Mouse (Mus musculus): ENCODE measurements around the gene Olfr463. TPM values are rescaled to one million over a fixed set of nuclear protein-coding genes. Genes with fewer than 3 reads are reported as not detected.
A peak's percentile ranks its signal among the peaks of the same experiment; 100 is the strongest.
"Not testable (repeated sequence)": the region's sequence is repeated elsewhere in the genome, so short reads cannot be mapped to it uniquely, and the experiment has no call there.

Olfr463 gene
- total and polyA plus RNA-seq, 2 experiments from 2014 or later = not detected

DNA sequence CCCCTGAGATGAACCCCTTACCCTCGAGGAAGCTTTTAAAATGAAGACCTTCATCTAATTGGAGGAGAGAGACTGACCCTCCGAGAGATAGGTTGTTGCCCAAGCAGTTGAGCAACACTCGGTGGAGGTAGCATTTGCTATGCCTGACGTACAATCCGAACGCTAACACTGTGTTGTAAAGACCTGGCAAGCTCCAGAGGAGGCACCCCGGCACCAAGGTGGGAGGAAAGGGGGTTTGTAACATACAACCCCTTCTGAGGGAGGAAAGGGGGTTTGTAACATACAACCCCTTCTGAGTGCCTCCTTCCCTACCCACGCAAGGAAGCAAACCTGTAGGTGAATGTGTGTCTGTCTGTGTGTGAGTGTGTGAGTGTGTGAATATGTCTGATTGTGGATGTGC, 25.4 kb downstream of the Olfr463 start:
- Histone ChIP-seq H3K4me1 (ENCODE audit: insufficient read depth, low read length) (no peaks in the 10 kb centered on the region), H3K9ac (replicated peaks; ENCODE audit: low read length) (no peak overlapping the region), H3K9me3 (ENCODE audit: low read length) (no peaks in the 10 kb centered on the region), H3K27ac (no peak overlapping the region), H3K36me3 (ENCODE audit: insufficient read depth, low read length) (no peaks in the 10 kb centered on the region), H3K4me2 (ENCODE audit: low read depth, low read length) (peak overlapping the region; percentile 28; the same call in 1 of the 2 replicates), H3K4me3 (ENCODE audit: low read length) (no peak overlapping the region), H3K27me3 (ENCODE audit: insufficient read depth, low read length) (no peaks in the 10 kb centered on the region)
- 28% methylated on average over 8 of the region's 8 CpGs for WGBS
- TF ChIP-seq CTCF (IDR thresholded peaks at IDR 0.05; ENCODE audit: low read depth) = no peak
- peak; percentile 51 for DNase-seq (ENCODE audit: low spot score)
- ATAC-seq = 0 out of 2 replicates have a peak, but pooled peaks have one; percentile 70

DNA sequence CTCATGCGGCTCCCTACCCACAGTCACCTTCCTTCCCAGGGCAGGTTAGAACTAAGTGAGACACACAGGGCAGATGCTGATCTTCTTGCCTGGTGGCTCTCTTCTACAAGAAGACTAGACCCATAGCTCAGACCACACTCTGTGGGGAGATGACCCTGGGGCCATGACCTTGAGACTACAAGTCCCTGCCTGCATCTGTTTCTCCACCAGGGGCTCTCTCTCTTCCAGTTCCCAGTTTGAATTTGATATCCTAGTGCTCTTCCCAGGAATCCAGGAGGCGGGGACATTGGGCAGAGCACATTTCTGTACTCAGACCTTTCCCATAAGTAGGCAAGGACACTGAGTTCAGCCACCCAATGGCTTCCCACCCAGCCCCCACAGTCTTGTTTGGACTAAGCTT, 27.1 kb downstream of the Olfr463 start:
- Histone ChIP-seq H3K4me3 (ENCODE audit: low read length) (no peak overlapping the region), H3K27me3 (ENCODE audit: insufficient read depth, low read length) (no peaks in the 10 kb centered on the region), H3K4me1 (ENCODE audit: insufficient read depth, low read length) (no peaks in the 10 kb centered on the region), H3K9me3 (ENCODE audit: low read length) (no peaks in the 10 kb centered on the region), H3K27ac (no peak overlapping the region), H3K4me2 (ENCODE audit: low read depth, low read length) (no peak overlapping the region), H3K36me3 (ENCODE audit: insufficient read depth, low read length) (no peaks in the 10 kb centered on the region), H3K9ac (replicated peaks; ENCODE audit: low read length) (no peak overlapping the region)
- DNase-seq (ENCODE audit: low spot score) (no peak), ATAC-seq (no peak)
- 79% methylated on average over 2 of the region's 2 CpGs for WGBS
- TF ChIP-seq CTCF (IDR thresholded peaks at IDR 0.05; ENCODE audit: low read depth) = no peak

- TF ChIP-seq CTCF (IDR thresholded peaks at IDR 0.05; ENCODE audit: low read depth) = peak; percentile 18; the same call in 1 of the 2 replicates
- H3K36me3 ChIP-seq (ENCODE audit: insufficient read depth, low read length); H3K4me2 ChIP-seq (ENCODE audit: low read depth, low read length); H3K27ac ChIP-seq; ATAC-seq; H3K9ac ChIP-seq (replicated peaks; ENCODE audit: low read length); H3K4me1 ChIP-seq (ENCODE audit: insufficient read depth, low read length); H3K9me3 ChIP-seq (ENCODE audit: low read length); H3K27me3 ChIP-seq (ENCODE audit: insufficient read depth, low read length); H3K4me3 ChIP-seq (ENCODE audit: low read length); DNase-seq (ENCODE audit: low spot score): not testable (repeated sequence)
- 100% methylated on average over 1 of the region's 2 CpGs for WGBS
Measured at GRCm38 (mm10) chr11:87866891-87867290, 30.3 kb downstream of the Olfr463 start.

- no peak overlapping the region for H3K9ac ChIP-seq (replicated peaks; ENCODE audit: low read length)
- 94% methylated on average over 13 of the region's 13 CpGs for WGBS
Measured at GRCm38 (mm10) chr11:87862805-87863204, 34.4 kb downstream of the Olfr463 start.

DNA sequence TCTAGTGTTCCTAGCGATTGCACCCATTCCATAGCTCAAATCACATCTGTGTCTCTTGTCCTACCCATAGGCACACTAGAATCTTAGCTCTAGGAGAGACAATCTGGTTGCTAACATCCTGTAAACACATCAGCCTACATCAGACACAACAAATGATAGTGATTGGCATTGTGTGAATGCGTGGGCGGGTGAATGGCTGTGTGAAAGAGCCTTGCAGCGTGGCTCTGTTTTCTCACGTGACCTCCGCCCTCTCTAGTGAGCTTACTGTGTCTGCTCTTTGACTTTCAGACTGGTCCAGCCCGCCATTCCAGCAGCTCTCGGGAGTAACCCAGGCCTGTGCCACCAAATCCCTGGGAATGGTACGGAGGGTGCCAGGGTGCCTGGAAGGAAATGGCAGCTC, 36.8 kb downstream of the Olfr463 start:
- WGBS = 60% methylated on average over 9 of the region's 9 CpGs
- no peak for DNase-seq (ENCODE audit: low spot score)

More at GRCm38 (mm10) chr11:87862805-87863204, 34.4 kb downstream of the Olfr463 start:
- H3K4me3 ChIP-seq (ENCODE audit: low read length) = no peak overlapping the region
- no peaks in the 10 kb centered on the region for H3K9me3 ChIP-seq (ENCODE audit: low read length)
- no peak for TF ChIP-seq CTCF (IDR thresholded peaks at IDR 0.05; ENCODE audit: low read depth)
- H3K4me2 ChIP-seq (ENCODE audit: low read depth, low read length) = no peak overlapping the region
- peaks cover 3% of the 10 kb centered on the region for H3K36me3 ChIP-seq (ENCODE audit: insufficient read depth, low read length)
- H3K27ac ChIP-seq = no peak overlapping the region
- DNase-seq (ENCODE audit: low spot score) = no peak
- H3K27me3 ChIP-seq (ENCODE audit: insufficient read depth, low read length) = no peaks in the 10 kb centered on the region
- no peak for ATAC-seq
- no peaks in the 10 kb centered on the region for H3K4me1 ChIP-seq (ENCODE audit: insufficient read depth, low read length)

DNA sequence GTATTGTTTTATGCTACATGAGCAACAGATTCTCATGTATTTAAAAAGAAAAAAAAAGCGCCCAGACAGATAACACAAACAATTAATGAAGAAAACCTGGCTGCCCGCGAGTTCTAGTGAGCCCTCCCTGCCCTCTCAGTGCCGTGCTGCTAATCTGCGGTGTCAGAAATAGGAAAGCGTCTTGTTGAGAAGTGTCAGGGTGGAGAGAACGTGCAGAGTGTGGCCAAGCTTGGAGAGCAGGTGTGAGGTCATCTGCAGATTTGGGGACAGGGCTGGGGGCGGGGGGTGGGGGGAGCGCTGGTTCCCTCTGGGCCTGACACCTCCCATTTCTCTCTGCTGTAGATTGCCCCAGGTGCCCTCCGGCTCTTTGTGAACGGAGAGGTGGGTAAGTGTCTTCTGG, 37.9 kb downstream of the Olfr463 start:
- H3K4me3 ChIP-seq (ENCODE audit: low read length) = no peak overlapping the region
- H3K27ac ChIP-seq = no peak overlapping the region
- WGBS = 86% methylated on average over 11 of the region's 11 CpGs
- H3K27me3 ChIP-seq (ENCODE audit: insufficient read depth, low read length) = no peaks in the 10 kb centered on the region
- no peak overlapping the region for H3K9ac ChIP-seq (replicated peaks; ENCODE audit: low read length)
- H3K4me2 ChIP-seq (ENCODE audit: low read depth, low read length) = no peak overlapping the region
- peaks cover 3% of the 10 kb centered on the region for H3K36me3 ChIP-seq (ENCODE audit: insufficient read depth, low read length)
- no peak for ATAC-seq
- no peaks in the 10 kb centered on the region for H3K9me3 ChIP-seq (ENCODE audit: low read length)
- TF ChIP-seq CTCF (IDR thresholded peaks at IDR 0.05; ENCODE audit: low read depth) = no peak
- H3K4me1 ChIP-seq (ENCODE audit: insufficient read depth, low read length) = no peaks in the 10 kb centered on the region
- no peak for DNase-seq (ENCODE audit: low spot score)

More for the DNA sequence above, 36.8 kb downstream of the Olfr463 start:
- H3K27me3 ChIP-seq (ENCODE audit: insufficient read depth, low read length) = no peaks in the 10 kb centered on the region
- TF ChIP-seq CTCF (IDR thresholded peaks at IDR 0.05; ENCODE audit: low read depth) = no peak
- H3K9ac ChIP-seq (replicated peaks; ENCODE audit: low read length) = no peak overlapping the region
- H3K36me3 ChIP-seq (ENCODE audit: insufficient read depth, low read length) = peaks cover 3% of the 10 kb centered on the region
- no peaks in the 10 kb centered on the region for H3K4me1 ChIP-seq (ENCODE audit: insufficient read depth, low read length)
- no peak overlapping the region for H3K4me3 ChIP-seq (ENCODE audit: low read length)
- no peak overlapping the region for H3K27ac ChIP-seq
- no peak overlapping the region for H3K4me2 ChIP-seq (ENCODE audit: low read depth, low read length)
- H3K9me3 ChIP-seq (ENCODE audit: low read length) = no peaks in the 10 kb centered on the region
- ATAC-seq = no peak

DNA sequence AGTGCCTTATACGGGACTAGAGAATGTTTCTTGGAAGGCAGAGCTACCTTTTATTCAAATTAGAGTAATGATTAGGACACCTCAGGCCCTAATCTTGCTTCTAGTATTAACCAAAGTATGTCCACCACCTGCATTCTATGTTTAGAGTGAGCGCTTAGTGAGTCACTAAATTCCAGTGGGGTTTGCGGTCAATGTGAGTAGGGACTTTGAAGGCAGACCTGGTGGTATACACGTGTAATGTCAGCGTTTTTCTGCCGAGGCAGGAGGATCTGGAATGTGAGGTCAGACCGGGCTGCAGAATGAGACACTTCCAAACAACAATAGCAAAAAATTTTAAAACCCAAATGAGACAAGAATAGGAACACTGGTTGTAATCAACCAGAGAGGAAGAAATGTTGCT, 42.6 kb downstream of the Olfr463 start:
- Histone ChIP-seq H3K9me3 (ENCODE audit: low read length) (no peaks in the 10 kb centered on the region), H3K4me2 (ENCODE audit: low read depth, low read length) (no peak overlapping the region), H3K9ac (replicated peaks; ENCODE audit: low read length) (no peak overlapping the region), H3K36me3 (ENCODE audit: insufficient read depth, low read length) (no peaks in the 10 kb centered on the region; the same call in none of the 2 replicates), H3K4me3 (ENCODE audit: low read length) (no peak overlapping the region), H3K27me3 (ENCODE audit: insufficient read depth, low read length) (no peaks in the 10 kb centered on the region), H3K27ac (no peak overlapping the region), H3K4me1 (ENCODE audit: insufficient read depth, low read length) (no peaks in the 10 kb centered on the region)
- TF ChIP-seq CTCF (IDR thresholded peaks at IDR 0.05; ENCODE audit: low read depth) = no peak
- no peak for ATAC-seq
- 90% methylated on average over 7 of the region's 7 CpGs for WGBS
- DNase-seq (ENCODE audit: low spot score) = no peak
